Mouse (Mus musculus) lung, postnatal 0 days (tissue): Measurements from ENCODE around the gene Dscaml1. TPM values are rescaled to one million over a fixed set of nuclear protein-coding genes. Genes with fewer than 3 reads are reported as not detected.

Experiments
- ATAC-seq: fragments of 200-750 bp; cut with Nextera tagmentation; 2 replicates; pipeline ENCODE4 v1.8.0; 2017; ENCODE audit warnings: moderate library complexity
- DNase-seq: peaks from one replicate; pipeline ENCODE4 v3.0.0-alpha.2; 2016; ENCODE audit warnings: low spot score
- H3K27ac ChIP-seq: fragments of 300-500 bp; sonication (generic); 2 replicates; pipeline ENCODE4 v1.5.1; 2014; ENCODE audit warnings: antibody characterized with exemption, mild to moderate bottlenecking, low read length, mixed read lengths
- H3K27me3 ChIP-seq: fragments of 300-500 bp; sonication (generic); replicated peaks from 2 replicates; pipeline ENCODE4 v1.6.1; 2014; ENCODE audit warnings: low read length, mixed read lengths; ENCODE audit not compliant: insufficient read depth
- H3K36me3 ChIP-seq: fragments of 300-500 bp; sonication (generic); 2 replicates; pipeline ENCODE4 v1.6.1; 2014; ENCODE audit warnings: low read length, mixed read lengths; ENCODE audit not compliant: insufficient read depth
- H3K4me1 ChIP-seq: fragments of 300-500 bp; sonication (generic); 2 replicates; pipeline ENCODE4 v1.6.1; 2014; ENCODE audit warnings: antibody characterized with exemption, low read depth, low read length, mixed read lengths; ENCODE audit not compliant: insufficient read depth
- H3K4me2 ChIP-seq: fragments of 300-500 bp; sonication (generic); replicated peaks from 2 replicates; pipeline ENCODE4 v1.6.1; 2014; ENCODE audit warnings: low read depth, mild to moderate bottlenecking, low read length, moderate library complexity, mixed read lengths
- H3K4me3 ChIP-seq: fragments of 300-500 bp; sonication (generic); 2 replicates; pipeline ENCODE4 v1.5.1; 2014; ENCODE audit warnings: low read depth, low read length
- H3K9ac ChIP-seq: fragments of 300-500 bp; sonication (generic); replicated peaks from 2 replicates; pipeline ENCODE4 v1.6.1; 2014; ENCODE audit warnings: low read depth, mild to moderate bottlenecking
- H3K9me3 ChIP-seq: fragments of 300-500 bp; sonication (generic); 2 replicates; pipeline ENCODE4 v1.6.1; 2016; ENCODE audit warnings: low read length, mixed read lengths
- CTCF ChIP-seq: IDR thresholded peaks from 2 replicates; pipeline ENCODE4 v1.5.1; 2016; ENCODE audit warnings: antibody characterized with exemption, mild to moderate bottlenecking
- EP300 ChIP-seq: IDR thresholded peaks from 2 replicates; pipeline ENCODE4 v1.6.1; 2016; ENCODE audit warnings: antibody characterized with exemption, mild to moderate bottlenecking, control low read depth
- WGBS: fragments of 180-500 bp; shearing (Covaris S2); extraction: QIAGEN DNeasy Blood & Tissue Kit; methylation state at CpG from one replicate; pipeline ENCODE4 v1.1.7; 2014; 5-methylcytosine and 5-hydroxymethylcytosine counted together
- polyA plus RNA-seq: library from polyadenylated mRNA; unstranded; fragments of >200 nt; fragmentation: Nextera tagmentation; extraction: Ambion mirVana; gene quantifications from 2 replicates; pipeline ENCODE4 v1.2.1, GENCODE M21; 2015

Dscaml1 gene
- polyA plus RNA-seq, 1 experiment from 2014 or later = 0.16 TPM

DNA sequence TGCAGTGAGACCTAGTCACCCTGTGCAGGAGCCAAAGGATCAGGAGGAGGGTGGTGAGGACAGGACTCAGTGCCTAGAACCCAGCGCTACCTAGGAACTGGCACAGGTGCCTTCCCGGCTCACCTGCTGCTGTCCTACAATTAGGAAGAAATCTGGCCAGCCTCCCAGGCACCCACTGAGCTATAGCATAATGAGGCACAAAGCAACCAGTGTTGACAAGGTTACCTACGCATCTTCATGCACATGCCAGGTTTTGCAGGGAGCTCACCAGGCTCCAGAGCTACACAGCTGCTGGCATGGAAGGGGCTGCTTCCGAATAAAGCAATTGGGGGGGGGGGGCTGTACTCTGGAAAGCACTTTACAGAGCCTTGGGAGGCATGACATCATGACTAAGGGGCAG lies 124.2 kb downstream of the Dscaml1 start:
- ATAC-seq (no peak), DNase-seq (no peak)
- no peaks in the 10 kb centered on the region for H3K9me3 ChIP-seq
- no peak overlapping the region for H3K4me2 ChIP-seq
- TF ChIP-seq CTCF = no peak
- TF ChIP-seq EP300 = no peak
- H3K4me1 ChIP-seq = no peaks in the 10 kb centered on the region
- no peak overlapping the region for H3K9ac ChIP-seq
- no peaks in the 10 kb centered on the region for H3K27me3 ChIP-seq
- no peak overlapping the region for H3K4me3 ChIP-seq
- 71% methylated on average over 4 of the region's 4 CpGs for WGBS
- H3K36me3 ChIP-seq = no peaks in the 10 kb centered on the region
- H3K27ac ChIP-seq = no peak overlapping the region

DNA sequence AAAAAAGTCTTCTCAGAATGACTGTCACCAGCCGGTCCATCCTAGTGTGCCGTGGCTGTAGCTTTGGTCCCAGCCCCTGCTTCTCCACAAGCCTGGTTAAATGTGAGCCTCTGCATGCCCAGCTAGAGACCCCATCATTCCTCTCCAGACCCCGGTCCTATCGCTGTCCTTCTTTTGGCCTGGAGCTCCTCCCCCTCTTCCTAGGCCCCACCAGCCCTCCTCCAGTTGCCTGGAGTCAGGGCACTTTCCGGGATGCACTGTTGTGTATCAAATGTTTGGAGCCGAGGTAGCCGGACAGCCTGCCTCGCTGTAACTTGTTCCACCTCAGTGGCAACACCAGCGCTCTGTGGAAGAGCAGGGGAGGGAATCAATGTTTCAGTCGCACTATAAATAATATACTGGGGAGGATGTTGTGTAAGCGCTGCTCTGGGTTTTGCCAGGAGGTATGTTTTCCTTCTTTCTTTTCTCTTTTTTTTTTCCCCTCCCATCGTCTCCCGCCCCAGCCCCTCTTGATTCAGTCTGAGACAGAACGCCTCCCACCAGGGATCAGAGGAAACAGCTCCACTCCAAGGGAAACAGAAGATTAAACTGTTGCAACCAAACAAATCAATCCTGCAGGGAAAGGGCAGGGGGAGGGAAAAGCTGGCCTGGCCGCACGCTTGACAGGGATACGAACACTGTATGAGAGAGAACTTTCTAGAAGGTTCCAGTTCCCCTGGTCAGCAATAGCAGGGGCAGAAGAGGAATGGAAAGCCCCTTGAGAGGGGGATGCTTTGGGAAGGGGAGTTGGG lies 128.8 kb downstream of the Dscaml1 start:
- Histone ChIP-seq H3K4me3 (no peak overlapping the region), H3K4me2 (no peak overlapping the region), H3K9ac (no peak overlapping the region), H3K9me3 (no peaks in the 10 kb centered on the region), H3K27ac (no peak overlapping the region), H3K27me3 (no peaks in the 10 kb centered on the region), H3K4me1 (no peaks in the 10 kb centered on the region), H3K36me3 (no peaks in the 10 kb centered on the region)
- 19% methylated on average over 17 of the region's 17 CpGs for WGBS
- DNase-seq = peak; percentile 33
- ATAC-seq = peak; percentile 26; the same call in 1 of the 2 replicates
- TF ChIP-seq EP300 (no peak), CTCF (no peak)

DNA sequence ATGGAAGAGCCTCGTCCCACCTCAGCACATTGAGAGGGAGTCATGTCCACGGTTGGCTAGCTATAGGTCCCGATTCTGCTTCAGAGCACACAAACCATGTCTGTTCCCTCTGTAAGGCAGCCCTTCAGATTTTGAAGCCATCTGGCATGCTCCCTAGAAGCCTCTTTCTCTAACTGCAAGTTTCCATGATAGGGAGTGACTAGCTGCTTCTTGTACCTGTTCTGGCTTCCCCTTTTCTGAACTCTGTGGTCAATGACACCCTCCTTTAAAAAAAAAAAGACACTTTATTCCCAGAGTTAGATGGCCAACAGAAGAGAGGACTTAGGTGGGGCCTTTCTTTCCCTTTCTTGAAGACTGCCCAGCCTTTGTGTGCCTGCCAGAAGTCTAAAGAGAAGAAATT lies 130.5 kb downstream of the Dscaml1 start:
- Histone ChIP-seq H3K4me1 (no peaks in the 10 kb centered on the region), H3K27ac (no peak overlapping the region), H3K4me3 (no peak overlapping the region), H3K36me3 (no peaks in the 10 kb centered on the region), H3K4me2 (no peak overlapping the region), H3K9me3 (no peaks in the 10 kb centered on the region), H3K27me3 (no peaks in the 10 kb centered on the region), H3K9ac (no peak overlapping the region)
- TF ChIP-seq CTCF (no peak), EP300 (no peak)
- ATAC-seq (no peak), DNase-seq (no peak)
- WGBS = 86% methylated on average over 3 of the region's 3 CpGs

DNA sequence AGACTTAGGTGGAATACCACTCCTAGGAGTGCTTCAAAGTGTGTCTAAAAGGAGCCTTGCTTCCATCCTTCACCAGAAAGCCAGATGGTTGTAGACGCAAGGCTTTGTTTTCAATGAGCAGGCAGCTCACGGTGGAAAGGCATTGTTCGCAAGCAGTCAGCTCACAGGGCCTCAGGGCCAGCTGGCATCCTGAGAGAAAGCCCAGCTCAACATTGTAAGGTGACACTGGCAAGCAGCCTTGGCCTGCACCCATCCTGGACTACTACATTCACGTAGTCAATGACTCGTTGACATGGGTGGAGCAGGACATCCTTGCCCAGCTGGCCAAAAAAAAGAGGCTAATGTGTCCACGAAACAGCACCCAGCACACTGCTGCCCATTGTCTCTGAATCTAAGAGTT lies 134.6 kb downstream of the Dscaml1 start:
- WGBS = 75% methylated on average over 6 of the region's 6 CpGs
- DNase-seq (no peak), ATAC-seq (no peak)
- Histone ChIP-seq H3K36me3 (no peaks in the 10 kb centered on the region), H3K9me3 (no peaks in the 10 kb centered on the region), H3K9ac (no peak overlapping the region), H3K4me2 (no peak overlapping the region), H3K27me3 (no peaks in the 10 kb centered on the region), H3K27ac (no peak overlapping the region), H3K4me1 (no peaks in the 10 kb centered on the region), H3K4me3 (no peak overlapping the region)
- no peak for TF ChIP-seq CTCF
- TF ChIP-seq EP300 = no peak

- no peak overlapping the region for H3K4me2 ChIP-seq
- H3K9ac ChIP-seq = no peak overlapping the region
- no peak overlapping the region for H3K27ac ChIP-seq
- H3K4me1 ChIP-seq = no peaks in the 10 kb centered on the region
- no peak overlapping the region for H3K4me3 ChIP-seq
- DNase-seq = no peak
- H3K36me3 ChIP-seq = no peaks in the 10 kb centered on the region
- no peaks in the 10 kb centered on the region for H3K9me3 ChIP-seq
- TF ChIP-seq EP300 = no peak
- no peak for TF ChIP-seq CTCF
- H3K27me3 ChIP-seq = no peaks in the 10 kb centered on the region
- ATAC-seq = no peak
- WGBS = 63% methylated on average over 5 of the region's 5 CpGs
Observed at GRCm38 (mm10) chr9:45566843-45567578, 140.6 kb downstream of the Dscaml1 start.

DNA sequence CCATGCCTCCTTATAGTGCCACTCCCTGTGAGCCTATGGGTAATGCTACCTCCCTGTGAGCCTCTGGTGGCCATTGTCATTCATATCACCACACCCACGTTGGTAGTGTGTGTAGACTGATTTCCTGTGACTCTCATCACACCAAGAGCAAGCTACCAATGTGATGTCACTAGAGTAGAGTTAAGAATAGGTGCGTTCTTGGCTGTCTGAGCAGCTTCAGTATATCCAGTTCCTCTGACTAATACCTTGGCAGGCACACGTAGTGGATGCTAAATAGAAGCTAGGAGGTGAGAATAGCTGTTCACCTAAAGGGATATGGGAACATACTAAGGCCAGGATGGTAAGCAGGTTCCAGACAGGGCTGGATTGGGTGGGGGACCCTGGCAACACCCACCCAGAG lies 143.3 kb downstream of the Dscaml1 start:
- no peaks in the 10 kb centered on the region for H3K27me3 ChIP-seq
- no peak for ATAC-seq
- no peak overlapping the region for H3K4me2 ChIP-seq
- no peak for DNase-seq
- H3K4me1 ChIP-seq = no peaks in the 10 kb centered on the region
- 69% methylated on average over 3 of the region's 3 CpGs for WGBS
- no peak overlapping the region for H3K27ac ChIP-seq
- no peaks in the 10 kb centered on the region for H3K9me3 ChIP-seq
- H3K9ac ChIP-seq = no peak overlapping the region
- H3K36me3 ChIP-seq = no peaks in the 10 kb centered on the region
- no peak overlapping the region for H3K4me3 ChIP-seq
- TF ChIP-seq CTCF (no peak), EP300 (no peak)
